ENCODE assay signal across 8 mouse cellular contexts in genomic region chr2:154603638-154604153, GRCm38 (mm10). TPM values are rescaled to one million over a fixed set of nuclear protein-coding genes. Genes with fewer than 3 reads are reported as not detected.
DNase-seq lines count a peak whose midpoint lies in the region; ATAC-seq and TF ChIP-seq lines count a peak whose summit lies in the region.

Pxmp4 (minus strand) TSS chr2:154603708.

- peak; percentile 98 for ATAC-seq in common myeloid progenitor, adult 5-6 weeks (replicated peaks; ENCODE audit: low read depth, poor library complexity, severe bottlenecking)
- ATAC-seq in hindbrain, postnatal 0 days, result peak; percentile 100
- peak; percentile 94 for ATAC-seq in megakaryocyte, adult 5-6 weeks (ENCODE audit: poor library complexity, severe bottlenecking)

- WGBS in hindbrain, postnatal 0 days, result 0% methylated on average over 13 of the region's 13 CpGs

- H3K4me1 ChIP-seq in hindbrain, postnatal 0 days (ENCODE audit: insufficient read depth, low read length), result 0 out of 2 replicates have a peak, but pooled peaks cover 11% of the 10 kb centered on the region

- no peaks in the 10 kb centered on the region for H3K27me3 ChIP-seq in hindbrain, postnatal 0 days (ENCODE audit: insufficient read depth, low read length)

- peak within 1 kb of the TSS; percentile 60 for H3K4me2 ChIP-seq in hindbrain, postnatal 0 days (ENCODE audit: low read depth, low read length)

- no peak for TF ChIP-seq CTCF in gastrocnemius, adult 2 months (IDR thresholded peaks at IDR 0.05)
- no peak for TF ChIP-seq CTCF in hindbrain, postnatal 0 days (IDR thresholded peaks at IDR 0.05; ENCODE audit: low read depth)
- TF ChIP-seq CTCF in left cerebral cortex, adult 2 months (IDR thresholded peaks at IDR 0.05), result no peak

- peak within 1 kb of the TSS; percentile 61 for H3K9ac ChIP-seq in hindbrain, postnatal 0 days (replicated peaks; ENCODE audit: low read length)

- intact Hi-C loops in gastrocnemius, adult 2 months (cut with DNase I), result no loop called here
- intact Hi-C loops in left cerebral cortex, adult 2 months (cut with DNase I), result no loop called here

- no peaks in the 10 kb centered on the region for H3K9me3 ChIP-seq in hindbrain, postnatal 0 days (ENCODE audit: low read length)

- H3K4me3 ChIP-seq in gastrocnemius, adult 2 months, result peak within 1 kb of the TSS; percentile 95
- peak within 1 kb of the TSS; percentile 55 for H3K4me3 ChIP-seq in hindbrain, postnatal 0 days (ENCODE audit: low read length)
- H3K4me3 ChIP-seq in left cerebral cortex, adult 2 months, result peak within 1 kb of the TSS; percentile 98

- H3K36me3 ChIP-seq in hindbrain, postnatal 0 days (ENCODE audit: insufficient read depth, low read length), result no peaks in the 10 kb centered on the region

- DNase-seq in ZHBTc4 (ENCODE audit: low read depth, low spot score), result peak; percentile 98
- peak; percentile 98 for DNase-seq in gastrocnemius, adult 2 months
- peak; percentile 97 for DNase-seq in hindbrain, postnatal 0 days (ENCODE audit: low spot score)
- peak; percentile 99 for DNase-seq in left cerebral cortex, adult 2 months (ENCODE audit: extremely low spot score in 1 of 2, low spot score in 2 of 2)
- peak; percentile 100 for DNase-seq in right cerebral cortex, adult 2 months (ENCODE audit: low spot score in 2 of 2)
- DNase-seq in urinary bladder, postnatal 14 days (ENCODE audit: low spot score), result peak; percentile 99

- H3K27ac ChIP-seq in gastrocnemius, adult 2 months, result peak within 1 kb of the TSS; percentile 98
- peak within 1 kb of the TSS; percentile 71; the same call in 1 of the 2 replicates for H3K27ac ChIP-seq in hindbrain, postnatal 0 days
- peak within 1 kb of the TSS; percentile 83 for H3K27ac ChIP-seq in left cerebral cortex, adult 2 months

RNA-seq across cellular contexts. Expression of gene Pxmp4, which starts in this region (rescaled TPM):
- 14.2 and 18.2 TPM in 2 replicates for total RNA-seq in common myeloid progenitor, adult 5-6 weeks (2017)
- 10 to 100 TPM; 10.1 to 15.8 TPM for total RNA-seq in gastrocnemius, adult 2 months (2021)
- 24.8 and 31.1 TPM in 2 replicates for total RNA-seq in hindbrain, postnatal 0 days (2014; rRNA removed)
- 21.9 and 24.1 TPM in 2 replicates for polyA plus RNA-seq in hindbrain, postnatal 0 days (2015; fragmentation: Nextera tagmentation; extraction: Ambion mirVana)
- total RNA-seq in left cerebral cortex, adult 2 months (2021), result 10 to 100 TPM; 12.8 to 14.2 TPM
- total RNA-seq in megakaryocyte, adult 5-6 weeks (2015), result 21.9 and 24.2 TPM in 2 replicates
- 24.4 and 27.1 TPM in 2 replicates for total RNA-seq in megakaryocyte, adult 5-6 weeks (2017)

Comparison
In these comparisons a context has a peak if more than half of its experiments do, and no peak if none do; other contexts are left out.
1. Peak in every context shown above with its lines: DNase-seq, ATAC-seq, H3K4me3 ChIP-seq and H3K27ac ChIP-seq.